Mouse (Mus musculus): ENCODE results near the gene Olfr221. TPM values are rescaled to one million over a fixed set of nuclear protein-coding genes. Genes with fewer than 3 reads are reported as not detected.

Olfr221 gene
- total RNA-seq, 1 experiment from 2014 or later, result not detected

Other genes with a start within 250 kb of the Olfr221 start
- gene AY358078, start 242.4 kb downstream of the Olfr221 start, total RNA-seq (2017), result not detected in 2 replicates
- gene Ear6, start 188.8 kb downstream of the Olfr221 start, total RNA-seq (2017), result not detected in 2 replicates
- 23.1 and 25.8 TPM in 2 replicates for gene Mettl17, start 157.6 kb downstream of the Olfr221 start, total RNA-seq (2017)
- 0.37 and 0.58 TPM in 2 replicates for gene Slc39a2, start 149.6 kb downstream of the Olfr221 start, total RNA-seq (2017)
- 0.74 and 4.7 TPM in 2 replicates for gene Ndrg2, start 128.3 kb downstream of the Olfr221 start, total RNA-seq (2017)
- gene Tppp2, start 124.0 kb downstream of the Olfr221 start, total RNA-seq (2017), result not detected in 2 replicates
- gene Rnase13, start 119.7 kb downstream of the Olfr221 start, total RNA-seq (2017), result not detected in 2 replicates
- 1.5 TPM in 1 of 2 replicates, not detected in the other for gene Arhgef40, start 57.7 kb downstream of the Olfr221 start, total RNA-seq (2017)
- not detected in 2 replicates for gene Tmem253, start 26.8 kb downstream of the Olfr221 start, total RNA-seq (2017)
- 5.1 and 5.8 TPM in 2 replicates for gene Zfp219, start 21.7 kb downstream of the Olfr221 start, total RNA-seq (2017)
- gene Hnrnpc, start 61.6 kb upstream of the Olfr221 start, total RNA-seq (2017), result 397 and 426 TPM in 2 replicates
- 42.0 and 46.1 TPM in 2 replicates for gene Rpgrip1, start 68.2 kb upstream of the Olfr221 start, total RNA-seq (2017)
- gene Supt16, start 155.0 kb upstream of the Olfr221 start, total RNA-seq (2017), result 97.9 and 102 TPM in 2 replicates
- 155 and 214 TPM in 2 replicates for gene Chd8, start 215.3 kb upstream of the Olfr221 start, total RNA-seq (2017)
- gene Tox4, start 236.7 kb upstream of the Olfr221 start, total RNA-seq (2017), result 55.7 and 61.0 TPM in 2 replicates
- gene Rab2b, start 237.1 kb upstream of the Olfr221 start, total RNA-seq (2017), result 12.2 and 16.8 TPM in 2 replicates